Mouse (Mus musculus) testis, postnatal 14 days (tissue): ENCODE results near the gene Rhbdf2.

Experiments
- DNase-seq: peaks from one replicate; pipeline ENCODE4 v3.0.0; 2021; ENCODE audit warnings: low spot score

Rhbdf2 gene

DNA sequence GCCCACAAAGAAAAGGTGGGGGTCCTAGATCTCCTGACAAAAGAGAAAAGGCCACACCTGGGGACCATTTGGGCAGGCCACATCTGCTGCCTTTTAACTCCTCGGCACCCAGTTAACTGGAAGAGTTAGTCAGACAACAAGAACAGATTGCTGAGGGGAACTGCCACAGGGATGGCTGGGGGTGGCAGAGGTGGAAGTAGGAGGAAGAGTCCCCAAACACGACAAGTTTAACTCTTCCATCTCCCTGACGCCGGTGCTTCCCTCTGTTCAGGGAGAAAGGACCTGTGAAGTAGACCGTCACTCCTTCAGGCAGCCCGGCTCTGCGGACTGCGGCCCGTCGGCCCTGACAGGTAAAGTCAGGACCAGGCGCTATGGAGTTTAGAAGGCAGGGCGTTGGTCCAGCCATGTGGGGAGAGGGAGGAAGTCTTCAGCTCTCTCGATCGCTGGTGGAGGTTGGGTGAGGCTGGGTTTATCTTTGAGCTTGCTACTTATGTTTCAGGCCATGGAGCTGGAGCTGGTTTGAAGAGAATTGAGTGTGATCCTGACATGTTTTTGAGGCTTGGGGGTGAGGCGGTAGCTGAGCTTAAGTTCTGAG lies 32.3 kb upstream of the Rhbdf2 start:
- DNase-seq = no peak

DNA sequence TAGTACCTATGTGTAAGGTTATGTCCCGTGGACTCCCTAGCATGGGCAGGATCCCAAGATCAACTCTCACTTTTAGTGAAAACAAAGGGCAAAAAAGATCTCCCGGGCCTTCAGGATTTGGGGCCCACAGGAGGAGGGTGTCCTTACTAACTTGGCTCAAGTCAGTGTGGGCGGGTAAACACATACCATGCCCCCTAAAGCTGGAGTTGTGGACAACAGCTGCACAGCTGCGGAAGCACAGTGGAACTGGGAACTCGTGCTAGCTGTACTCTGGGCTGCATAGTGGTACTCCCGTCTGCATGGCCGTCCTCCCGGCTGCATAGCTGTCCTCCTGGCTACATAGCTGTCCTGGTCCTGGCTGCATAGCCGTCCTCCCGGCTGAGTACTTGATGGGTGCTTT lies 31.4 kb upstream of the Rhbdf2 start:
- DNase-seq = no peak

DNA sequence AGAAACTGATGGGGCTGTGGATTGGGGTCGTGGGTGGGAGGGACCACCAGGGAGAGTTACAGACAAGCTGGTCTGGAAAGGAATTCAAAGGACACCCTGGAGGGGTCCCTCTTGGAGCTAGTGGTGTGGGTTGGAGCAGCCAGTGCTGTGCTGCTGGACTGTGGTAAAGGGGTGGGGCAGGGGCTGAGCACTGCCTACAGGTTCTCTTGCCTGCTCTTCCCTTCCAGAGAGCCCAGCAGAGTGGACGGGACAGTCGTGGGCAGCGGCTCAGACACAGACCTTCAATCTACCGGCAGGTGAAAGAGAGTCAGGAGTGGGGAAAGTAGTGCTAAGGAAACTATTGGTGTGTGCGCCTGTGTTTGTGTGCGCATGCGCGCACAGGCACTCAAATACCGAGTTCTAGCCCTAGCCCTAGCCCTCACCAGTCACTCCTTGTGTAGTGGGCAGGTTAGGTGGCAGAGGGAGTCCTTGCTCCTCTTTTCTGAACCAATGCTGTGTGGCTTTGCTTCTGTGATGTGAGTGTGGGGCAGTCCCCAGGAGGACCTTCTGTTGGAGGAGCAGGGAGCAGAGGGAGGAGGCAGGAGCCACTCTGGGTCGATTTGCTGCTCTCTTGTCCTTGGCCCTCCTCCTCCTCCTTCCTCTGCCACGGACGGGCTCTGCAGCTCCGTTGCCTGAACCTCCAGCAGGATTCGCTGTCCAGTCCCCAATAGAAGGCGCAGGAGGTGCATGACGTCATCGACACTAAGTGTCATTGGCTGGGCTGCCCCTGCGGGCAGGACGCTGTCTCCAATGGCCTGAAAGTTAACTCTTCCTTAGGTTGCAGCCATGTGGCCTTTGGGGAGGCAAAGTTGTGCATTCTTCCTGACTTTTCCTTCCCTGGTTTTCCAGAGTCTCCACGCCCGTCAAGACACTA lies 30.7 kb upstream of the Rhbdf2 start:
- peak; percentile 92 for DNase-seq

DNA sequence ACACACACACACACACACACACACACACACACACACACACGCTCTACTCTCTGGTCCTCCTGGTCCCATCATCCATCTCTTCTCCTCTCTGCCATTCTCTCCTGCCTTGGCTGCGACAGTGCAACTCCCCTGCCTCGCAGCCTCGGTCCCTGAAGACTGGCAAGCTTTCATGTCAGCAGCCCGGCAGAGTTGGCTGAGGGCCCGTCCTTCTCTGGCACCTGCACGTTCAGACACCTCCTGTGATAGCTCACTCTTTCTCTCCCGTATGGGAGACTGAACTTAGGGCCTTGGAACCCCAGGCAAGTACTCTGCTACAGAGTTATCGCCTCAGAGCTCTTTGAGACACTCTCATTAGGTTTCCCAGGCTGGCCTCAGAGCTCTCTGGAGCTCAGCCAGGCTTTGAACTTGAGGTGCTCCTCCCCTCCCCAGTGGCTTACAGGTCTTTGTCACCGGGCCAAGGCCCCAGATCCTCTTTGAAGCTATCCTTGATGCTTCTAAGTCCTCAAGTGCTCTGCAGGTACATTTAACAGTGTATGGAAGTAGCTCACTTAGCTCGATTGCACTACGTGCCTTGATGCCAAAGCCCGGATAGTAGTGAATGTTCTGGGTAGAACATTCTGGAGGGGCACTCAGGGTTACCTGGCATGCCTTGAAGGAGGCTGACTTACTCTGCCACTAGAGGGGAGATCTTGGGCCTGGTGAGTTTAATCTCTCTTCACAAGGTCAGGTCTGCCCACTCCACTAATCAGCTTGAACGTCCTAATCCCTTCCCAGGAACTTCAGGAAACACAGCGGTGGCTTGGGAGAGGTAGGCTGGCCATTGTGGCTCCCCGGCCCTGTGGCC lies 29.8 kb upstream of the Rhbdf2 start:
- no peak for DNase-seq

DNA sequence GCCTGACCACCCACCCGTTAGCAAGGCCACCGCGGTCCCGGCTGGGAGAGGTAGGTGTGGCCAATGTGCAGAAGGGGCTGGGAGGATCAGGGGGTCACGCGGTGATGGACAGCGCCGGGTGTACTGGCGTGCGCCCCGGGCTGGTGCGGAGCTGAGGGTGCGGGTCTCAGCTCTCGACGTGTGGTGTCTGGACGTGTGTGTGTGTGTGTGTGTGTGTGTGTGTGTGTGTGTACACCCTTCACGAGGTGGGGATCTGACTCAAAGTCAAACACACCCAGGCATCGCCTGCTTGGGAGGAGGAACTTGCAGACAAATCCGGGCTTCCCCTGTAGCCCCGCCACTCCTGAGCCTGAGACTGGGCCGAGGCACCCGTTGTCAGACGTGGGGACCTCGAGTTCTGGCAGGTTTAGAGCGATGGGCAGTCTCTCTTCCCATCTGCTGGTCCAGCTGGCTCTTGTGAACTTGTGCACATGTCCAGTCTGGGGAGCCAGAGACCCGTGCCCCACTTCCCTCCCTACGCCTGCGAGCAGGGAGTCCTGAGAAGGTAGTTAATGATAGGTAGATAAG lies 27.5 kb upstream of the Rhbdf2 start, which contains the start of gene Cygb:
Gene Cygb (minus strand): TSS at position 59 of the 567 bp plus-strand sequence.
- no peak for DNase-seq

DNA sequence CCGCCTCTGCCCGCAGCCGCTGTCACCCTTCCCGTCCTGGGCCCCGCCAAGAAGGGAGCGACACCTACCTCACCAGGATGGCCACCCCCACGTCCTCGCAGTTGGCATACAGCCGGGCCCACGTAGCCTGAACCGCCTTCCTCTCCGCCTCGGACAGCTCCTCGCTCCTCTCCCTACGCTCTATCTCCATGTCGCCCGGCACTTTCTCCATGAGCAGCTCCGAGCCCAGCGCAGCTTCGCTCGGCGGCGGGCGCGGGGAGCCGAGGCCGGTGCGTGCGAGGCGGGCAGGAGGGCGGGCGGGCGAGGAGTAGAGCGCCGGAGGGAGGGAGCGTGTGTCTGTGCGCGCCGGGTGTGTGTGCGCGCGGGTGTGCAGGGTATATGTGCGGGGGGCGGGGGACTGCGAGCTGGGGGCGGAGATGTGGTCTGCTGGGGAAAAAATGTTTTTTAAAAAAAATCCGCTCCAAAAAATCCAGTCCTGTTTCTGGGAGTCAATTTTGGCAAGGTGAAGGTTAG lies 26.9 kb upstream of the Rhbdf2 start:
- peak; percentile 57 for DNase-seq

DNA sequence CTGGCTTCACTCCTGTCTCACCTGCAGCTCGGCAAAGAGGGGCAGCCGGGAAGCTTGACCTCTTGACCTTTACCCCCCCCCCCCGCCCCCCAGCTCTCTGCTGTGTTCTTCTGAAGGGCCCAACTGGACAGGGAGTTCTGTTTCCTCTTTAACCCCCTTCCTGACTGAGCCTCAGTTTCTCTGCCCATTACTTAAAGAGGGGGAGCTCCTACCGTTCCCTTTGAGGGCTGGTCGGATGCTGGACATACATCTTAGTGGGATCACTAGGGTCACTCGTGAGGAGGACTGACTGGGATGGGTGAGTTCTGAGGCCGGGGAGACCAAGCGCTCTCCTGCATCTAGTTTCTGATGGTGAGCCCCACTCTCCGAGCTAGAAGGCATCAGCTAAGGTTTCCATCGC lies 26.4 kb upstream of the Rhbdf2 start, which contains the start of gene Prcd:
Gene Prcd (plus strand): TSS at position 301 of the 400 bp plus-strand sequence.
- DNase-seq = no peak

DNA sequence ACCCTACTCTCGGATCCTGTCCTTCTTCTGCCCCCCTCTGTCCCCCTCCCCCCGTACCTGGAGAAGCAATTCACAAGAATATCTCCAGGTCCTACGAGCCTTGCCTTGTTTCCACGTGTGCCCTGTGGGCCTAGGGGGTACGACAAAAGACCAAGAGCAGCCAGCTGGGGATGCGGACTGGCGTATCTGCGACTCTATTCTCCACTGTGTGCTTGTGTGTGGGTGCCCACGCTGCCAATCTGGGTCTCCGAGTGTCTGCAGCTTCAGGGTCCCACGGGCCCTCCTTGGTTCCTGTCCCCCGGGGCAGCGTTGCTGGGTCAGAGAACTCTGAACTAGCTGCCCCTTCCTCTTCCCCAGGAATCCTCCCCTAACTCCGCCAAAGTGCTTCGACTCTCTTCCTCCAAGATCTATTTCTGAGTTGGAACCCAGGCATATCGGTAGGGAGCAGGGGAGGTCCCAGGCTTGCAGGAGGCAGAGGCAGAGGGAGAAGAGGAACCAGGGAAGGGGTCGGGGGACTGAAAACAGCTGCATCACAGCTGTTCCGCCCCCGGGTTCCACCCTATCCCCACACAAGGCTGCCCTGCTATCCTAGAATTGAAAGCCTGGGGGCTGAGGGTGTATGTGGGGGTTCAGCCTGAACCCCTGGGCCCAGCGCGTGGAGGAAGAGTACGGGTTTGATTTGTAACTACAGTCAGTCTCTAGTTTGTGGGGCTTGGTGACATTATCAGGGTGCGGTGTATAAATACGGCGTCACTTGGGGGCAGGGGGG lies 25.7 kb upstream of the Rhbdf2 start:
- no peak for DNase-seq

DNA sequence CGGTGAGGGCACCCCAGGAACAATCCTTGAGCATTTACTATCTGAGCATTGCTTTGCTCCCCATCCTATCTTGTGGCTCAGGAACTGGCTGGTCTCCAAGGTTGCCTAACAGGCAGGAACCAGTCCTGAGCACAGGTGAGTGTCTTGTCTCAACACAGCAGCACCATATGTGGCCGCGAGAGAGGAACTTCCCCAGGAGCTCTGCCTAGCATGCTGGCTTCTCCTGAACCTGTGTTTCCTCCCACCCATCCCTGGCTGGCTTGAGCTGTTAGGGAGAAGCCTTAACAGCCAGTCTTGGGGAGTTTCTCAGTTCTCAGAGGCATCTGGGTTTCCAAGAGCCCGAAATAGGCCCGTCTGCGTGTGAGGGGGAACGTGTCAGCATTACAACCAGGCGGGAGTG lies 24.5 kb upstream of the Rhbdf2 start:
- no peak for DNase-seq

DNA sequence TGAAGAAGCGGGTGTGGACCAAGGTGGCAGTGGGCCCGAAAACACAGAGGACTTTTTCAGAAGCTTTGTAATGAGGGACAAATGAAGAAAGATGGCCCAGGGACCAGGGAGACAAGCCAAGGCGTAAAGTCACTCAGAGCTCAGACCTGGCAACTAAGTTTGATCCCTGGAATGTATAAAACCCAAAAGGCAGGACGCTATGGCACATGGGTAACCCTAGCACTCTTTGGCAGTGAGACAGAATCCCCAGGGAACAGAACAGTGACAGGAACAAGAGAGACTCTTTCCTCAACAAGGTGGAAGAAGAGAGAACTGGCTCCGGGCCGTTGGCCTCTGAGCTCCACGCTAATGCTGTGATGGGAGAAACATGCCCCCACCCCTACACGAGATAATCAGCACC lies 24.0 kb upstream of the Rhbdf2 start:
- no peak for DNase-seq

DNA sequence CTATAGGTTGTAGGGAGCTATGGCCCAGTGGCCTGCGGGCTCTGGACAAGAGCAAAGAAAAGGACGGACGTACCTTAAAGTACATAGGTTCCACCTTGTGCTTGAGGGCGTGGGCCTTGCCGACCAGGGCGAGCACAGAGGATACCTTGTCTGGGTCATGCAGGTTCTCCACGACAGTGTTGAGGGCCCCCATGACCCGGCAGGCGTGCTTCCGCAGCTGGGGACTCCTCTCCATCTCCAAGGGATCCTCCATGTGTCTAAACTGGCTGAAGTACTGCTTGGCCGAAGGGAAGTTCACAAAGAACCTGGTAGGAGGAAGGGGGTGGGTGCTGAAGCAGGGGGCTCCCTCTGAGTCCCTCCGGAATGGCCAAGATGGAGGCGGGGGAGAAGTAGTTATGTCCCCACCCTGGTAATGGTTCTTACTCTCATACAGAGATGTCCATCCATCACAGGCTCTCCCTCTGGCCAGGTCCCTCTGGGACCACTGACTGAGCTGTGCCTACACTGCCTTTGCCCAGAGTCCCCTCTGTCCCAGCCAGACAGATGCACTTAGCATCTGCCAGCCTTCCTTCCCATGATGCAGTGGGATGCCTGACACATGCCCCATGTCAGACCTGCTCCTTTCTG lies 23.0 kb upstream of the Rhbdf2 start:
- DNase-seq = no peak

DNA sequence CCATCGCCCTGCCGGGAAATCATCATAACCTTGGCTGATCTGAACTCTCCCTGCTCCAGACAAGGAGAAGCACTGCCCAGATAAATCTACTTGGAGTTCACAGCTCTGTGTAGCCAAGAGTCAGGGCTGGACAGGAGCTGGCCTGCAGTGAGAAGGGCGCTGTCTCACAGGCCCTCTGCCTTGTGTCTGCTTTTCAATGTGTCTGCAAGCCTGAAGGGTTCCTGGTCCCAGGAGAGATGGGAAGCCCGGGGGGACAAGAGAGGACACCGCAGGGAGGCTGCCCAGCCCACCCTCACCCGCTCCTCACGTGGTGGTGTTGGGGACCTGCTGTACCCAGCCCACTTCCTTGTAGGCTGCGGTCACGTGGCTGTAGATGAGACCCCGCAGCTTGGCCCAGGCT lies 22.2 kb upstream of the Rhbdf2 start:
- DNase-seq = no peak

DNA sequence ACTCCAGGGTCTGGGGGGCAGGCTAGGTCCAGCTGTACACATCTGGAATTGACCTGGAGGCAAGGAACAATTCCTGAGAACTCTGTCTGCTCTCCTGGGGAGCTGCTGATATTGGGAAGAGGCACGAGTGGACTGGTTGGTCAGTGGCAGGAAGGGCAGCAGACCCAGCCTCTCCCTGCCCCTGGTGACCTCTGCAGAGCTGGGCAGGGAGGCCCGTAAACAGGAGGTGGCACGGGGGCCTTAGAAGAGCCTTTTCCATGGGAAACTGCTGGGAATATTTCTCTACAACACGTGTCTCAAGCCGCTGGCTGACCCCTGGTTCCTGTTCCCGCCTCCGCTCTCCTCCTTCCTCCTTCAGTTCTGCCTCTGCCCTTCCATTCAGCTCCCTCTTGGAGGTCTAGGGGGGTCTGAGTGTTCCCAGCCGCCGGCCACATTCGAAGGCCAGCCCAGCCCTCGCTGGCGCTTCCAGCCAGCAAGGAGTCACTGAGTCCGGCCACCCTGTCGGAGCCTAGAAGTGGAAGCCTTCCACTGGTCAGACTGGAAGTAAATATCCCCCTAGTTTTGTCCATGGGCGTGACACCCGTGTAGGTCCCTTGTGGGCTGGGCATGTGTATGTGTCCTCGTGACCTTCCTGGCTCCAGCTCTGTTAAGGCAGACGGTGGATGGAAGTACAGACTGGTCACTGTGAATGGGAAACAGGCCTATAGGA lies 21.5 kb upstream of the Rhbdf2 start:
- peak; percentile 69 for DNase-seq

DNA sequence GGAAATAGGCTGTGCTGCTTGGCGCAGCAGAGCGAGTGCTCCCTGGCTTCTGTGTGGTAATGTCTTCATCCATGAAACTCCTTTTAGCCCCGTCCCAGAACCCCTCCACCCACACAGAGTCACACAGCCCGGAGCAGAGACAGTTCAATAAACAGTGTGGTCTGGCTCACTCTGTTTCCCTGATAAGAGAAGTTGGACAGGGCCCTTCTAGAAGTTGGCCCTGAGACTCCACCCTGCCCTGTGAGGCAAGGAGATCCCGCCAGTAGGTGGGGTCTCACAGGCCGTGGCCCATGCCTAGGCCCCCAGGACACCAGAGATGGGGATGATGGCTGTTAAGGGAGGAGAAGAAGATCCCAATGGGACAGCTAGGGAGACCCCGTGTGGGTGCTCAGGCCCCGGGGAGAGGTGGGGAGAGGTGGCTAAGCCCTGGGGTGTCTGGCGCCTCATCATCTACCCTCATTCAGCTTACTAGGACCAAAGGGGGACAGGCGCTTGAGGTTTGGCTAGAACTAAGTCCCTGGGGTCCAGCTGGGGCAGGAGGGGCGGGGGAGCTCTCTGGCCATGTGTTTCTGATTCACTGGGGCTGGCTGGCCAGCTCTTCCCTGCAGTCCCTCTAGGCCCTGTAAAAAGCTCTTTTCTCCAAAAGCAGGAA lies 20.6 kb upstream of the Rhbdf2 start:
- no peak for DNase-seq

DNA sequence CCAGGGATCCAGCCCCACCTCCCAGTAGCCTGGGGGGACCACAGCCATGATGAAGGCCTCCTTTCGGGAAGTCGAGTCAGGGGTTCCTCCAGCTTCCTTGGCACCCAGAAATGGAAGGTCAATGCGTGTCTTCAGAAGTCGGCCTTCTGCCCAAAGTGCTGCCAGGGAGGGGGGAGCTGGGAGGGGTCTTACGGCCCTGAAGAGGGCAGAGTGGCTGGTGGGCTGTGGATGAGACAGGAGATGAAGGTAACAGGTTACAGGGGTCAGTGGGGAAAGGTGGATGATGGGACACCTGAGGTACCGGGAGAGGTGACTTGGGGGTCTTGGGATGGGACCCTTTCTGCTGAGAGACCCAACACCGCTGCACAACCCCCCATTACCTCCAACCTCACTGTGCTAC lies 20.0 kb upstream of the Rhbdf2 start:
- no peak for DNase-seq

DNA sequence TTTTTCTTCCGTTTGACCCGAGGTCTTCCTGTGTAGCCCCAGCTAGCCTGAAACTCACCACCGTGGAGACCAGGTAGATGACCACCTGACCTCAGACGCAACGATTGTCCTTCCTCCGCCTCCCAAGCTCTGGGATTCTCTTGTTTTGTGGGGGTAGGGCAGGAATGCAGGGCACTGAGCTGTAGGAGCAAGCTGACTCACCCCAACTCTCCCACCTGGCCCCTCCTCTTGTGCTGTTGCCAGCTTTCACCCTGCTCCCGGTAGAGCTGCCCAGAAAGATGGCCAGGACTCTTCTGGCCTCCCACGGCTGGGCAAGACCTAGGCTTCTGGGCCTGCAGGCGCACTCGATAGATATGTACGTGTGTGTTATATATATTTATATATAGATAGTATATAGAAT lies 19.3 kb upstream of the Rhbdf2 start:
- no peak for DNase-seq

DNA sequence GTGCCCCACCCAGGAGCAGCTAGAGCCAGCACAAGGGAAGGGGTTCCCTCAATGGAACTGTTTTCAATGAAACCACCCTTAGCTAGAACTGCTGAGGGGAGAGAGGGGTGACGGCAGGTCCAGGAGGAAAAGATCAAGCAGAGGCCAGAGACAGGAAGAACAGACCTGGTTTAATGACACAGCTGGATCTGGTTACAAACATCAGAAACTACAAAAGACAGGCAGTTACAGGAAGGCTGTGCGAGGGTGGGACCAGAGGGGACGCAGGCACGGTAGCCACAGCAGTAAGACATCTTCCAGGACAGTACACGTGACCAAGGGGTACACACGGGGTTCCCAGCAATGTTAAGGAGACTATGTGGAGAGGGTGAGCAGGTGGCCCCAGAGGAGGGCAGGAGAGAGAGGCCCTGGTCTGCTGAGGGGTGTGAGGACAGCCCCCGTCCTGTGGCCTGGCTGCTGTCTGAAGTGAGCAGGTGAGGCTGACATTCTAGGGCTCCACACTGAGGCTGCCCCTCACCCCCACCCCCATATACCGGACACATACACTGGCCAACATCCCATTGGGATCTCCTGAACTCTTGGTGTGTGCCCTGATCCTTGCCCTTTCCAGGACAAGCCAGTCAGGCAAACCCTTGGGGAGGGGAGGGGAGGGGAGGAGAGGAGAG lies 18.8 kb upstream of the Rhbdf2 start:
- DNase-seq = no peak

DNA sequence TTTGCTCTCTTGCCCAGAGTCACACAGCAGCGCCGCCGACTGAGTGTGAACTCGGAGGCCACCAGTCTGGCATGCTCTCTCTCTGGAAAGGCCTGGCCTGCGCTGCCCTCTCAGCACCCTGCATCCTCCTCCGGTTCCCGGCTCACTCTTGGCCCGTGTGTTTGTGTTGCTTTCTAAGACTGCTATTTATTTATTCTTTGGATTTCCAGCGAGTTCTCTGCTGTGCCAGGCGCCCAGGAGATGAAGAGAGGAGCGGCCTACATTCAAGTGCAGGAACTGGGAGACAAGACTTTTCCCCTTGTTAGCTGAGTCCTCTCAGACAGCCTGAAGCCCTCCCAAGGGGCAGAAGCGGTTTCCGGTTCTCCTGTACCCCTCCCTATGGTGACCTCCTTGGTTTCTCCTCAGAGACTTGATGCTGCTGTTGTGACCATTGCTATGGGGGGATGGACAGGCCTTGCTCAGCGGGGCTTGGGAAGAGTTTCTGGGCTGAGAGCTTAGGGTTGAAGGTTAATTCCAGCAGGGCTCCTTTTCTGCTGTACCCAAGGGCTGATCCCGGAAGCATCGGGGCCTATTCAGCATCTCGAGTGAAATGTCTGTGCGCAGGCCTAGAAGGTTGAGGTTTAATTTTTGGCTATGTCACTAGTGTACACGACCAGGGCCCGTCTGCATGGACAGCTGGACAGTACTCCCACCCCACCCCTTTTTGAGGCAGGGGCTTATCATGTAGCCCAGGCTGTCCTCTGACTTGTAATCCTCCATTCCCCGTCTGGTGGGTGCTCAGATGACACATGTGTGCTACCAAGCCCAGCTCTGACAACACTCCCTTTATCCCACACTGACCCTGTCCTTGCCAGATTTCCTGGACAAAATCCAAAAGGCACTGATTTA lies 17.6 kb upstream of the Rhbdf2 start:
- no peak for DNase-seq
